Mouse (Mus musculus): ENCODE data around the gene Car10. TPM values are rescaled to one million over a fixed set of nuclear protein-coding genes. Genes with fewer than 3 reads are reported as not detected.
A peak's percentile ranks its signal among the peaks of the same experiment; 100 is the strongest.

Gene Car10
- polyA plus RNA-seq, 1 experiment from 2014 or later, result 0.05 TPM

- Histone ChIP-seq H3K9me3 (ENCODE audit: control insufficient read depth, low read length) (no peaks in the 10 kb centered on the region), H3K27ac (replicated peaks) (no peak overlapping the region), H3K4me2 (replicated peaks; ENCODE audit: low read depth) (no peak overlapping the region), H3K4me1 (replicated peaks; ENCODE audit: control insufficient read depth, insufficient read depth) (no peaks in the 10 kb centered on the region), H3K4me3 (ENCODE audit: low read depth, low read length) (no peak overlapping the region), H3K36me3 (ENCODE audit: control insufficient read depth, insufficient read depth, low read length) (no peaks in the 10 kb centered on the region), H3K9ac (ENCODE audit: low read length) (no peak overlapping the region), H3K27me3 (ENCODE audit: control insufficient read depth, insufficient read depth, low read length) (no peaks in the 10 kb centered on the region)
- no peak for TF ChIP-seq EP300 (optimal IDR thresholded peaks at IDR 0.05)
- no peak for TF ChIP-seq CTCF (IDR thresholded peaks at IDR 0.05; ENCODE audit: low read depth)
- DNase-seq (ENCODE audit: low spot score), result no peak
- WGBS, result 77% methylated on average over 3 of the region's 3 CpGs
- no peak for ATAC-seq (ENCODE audit: low FRiP score, low TSS enrichment)
Observed at GRCm38 (mm10) chr11:93525921-93526320, 428.1 kb downstream of the Car10 start.

GRCm38 (mm10) chr11:93531029-93531680 lies 433.3 kb downstream of the Car10 start:
- ATAC-seq (ENCODE audit: low FRiP score, low TSS enrichment) (no peak; the same call in 1 of the 2 replicates), DNase-seq (ENCODE audit: low spot score) (peak; percentile 33)
- WGBS, result 33% methylated on average over 7 of the region's 7 CpGs
- no peaks in the 10 kb centered on the region for H3K9me3 ChIP-seq (ENCODE audit: control insufficient read depth, low read length)
- no peak overlapping the region for H3K4me3 ChIP-seq (ENCODE audit: low read depth, low read length)
- no peak overlapping the region for H3K4me2 ChIP-seq (replicated peaks; ENCODE audit: low read depth)
- H3K27me3 ChIP-seq (ENCODE audit: control insufficient read depth, insufficient read depth, low read length), result no peaks in the 10 kb centered on the region
- H3K27ac ChIP-seq (replicated peaks), result no peak overlapping the region
- TF ChIP-seq EP300 (optimal IDR thresholded peaks at IDR 0.05) (no peak), CTCF (IDR thresholded peaks at IDR 0.05; ENCODE audit: low read depth) (no peak)
- no peaks in the 10 kb centered on the region for H3K4me1 ChIP-seq (replicated peaks; ENCODE audit: control insufficient read depth, insufficient read depth)
- no peak overlapping the region for H3K9ac ChIP-seq (ENCODE audit: low read length)
- H3K36me3 ChIP-seq (ENCODE audit: control insufficient read depth, insufficient read depth, low read length), result no peaks in the 10 kb centered on the region

GRCm38 (mm10) chr11:93536244-93536643 lies 438.4 kb downstream of the Car10 start:
- TF ChIP-seq EP300 (optimal IDR thresholded peaks at IDR 0.05), result no peak
- WGBS, result 71% methylated on average over 6 of the region's 6 CpGs
- H3K4me3 ChIP-seq (ENCODE audit: low read depth, low read length), result no peak overlapping the region

GRCm38 (mm10) chr11:93548904-93549303 lies 451.1 kb downstream of the Car10 start:
- no peak for TF ChIP-seq CTCF (IDR thresholded peaks at IDR 0.05; ENCODE audit: low read depth)
- TF ChIP-seq EP300 (optimal IDR thresholded peaks at IDR 0.05), result no peak
- Histone ChIP-seq H3K36me3 (ENCODE audit: control insufficient read depth, insufficient read depth, low read length) (no peaks in the 10 kb centered on the region), H3K27me3 (ENCODE audit: control insufficient read depth, insufficient read depth, low read length) (no peaks in the 10 kb centered on the region), H3K4me3 (ENCODE audit: low read depth, low read length) (no peak overlapping the region), H3K9ac (ENCODE audit: low read length) (no peak overlapping the region), H3K27ac (replicated peaks) (no peak overlapping the region), H3K4me1 (replicated peaks; ENCODE audit: control insufficient read depth, insufficient read depth) (no peaks in the 10 kb centered on the region), H3K9me3 (ENCODE audit: control insufficient read depth, low read length) (no peaks in the 10 kb centered on the region), H3K4me2 (replicated peaks; ENCODE audit: low read depth) (no peak overlapping the region)
- DNase-seq (ENCODE audit: low spot score) (no peak), ATAC-seq (ENCODE audit: low FRiP score, low TSS enrichment) (no peak)
- WGBS, result 48% methylated on average over 5 of the region's 5 CpGs

More at GRCm38 (mm10) chr11:93536244-93536643, 438.4 kb downstream of the Car10 start:
- Histone ChIP-seq H3K9me3 (ENCODE audit: control insufficient read depth, low read length) (no peaks in the 10 kb centered on the region), H3K27ac (replicated peaks) (no peak overlapping the region), H3K4me2 (replicated peaks; ENCODE audit: low read depth) (no peak overlapping the region), H3K4me1 (replicated peaks; ENCODE audit: control insufficient read depth, insufficient read depth) (no peaks in the 10 kb centered on the region), H3K36me3 (ENCODE audit: control insufficient read depth, insufficient read depth, low read length) (no peaks in the 10 kb centered on the region), H3K27me3 (ENCODE audit: control insufficient read depth, insufficient read depth, low read length) (no peaks in the 10 kb centered on the region), H3K9ac (ENCODE audit: low read length) (no peak overlapping the region)
- DNase-seq (ENCODE audit: low spot score) (no peak), ATAC-seq (ENCODE audit: low FRiP score, low TSS enrichment) (no peak)

- no peaks in the 10 kb centered on the region for H3K27me3 ChIP-seq (ENCODE audit: control insufficient read depth, insufficient read depth, low read length)
- ATAC-seq (ENCODE audit: low FRiP score, low TSS enrichment) (no peak), DNase-seq (ENCODE audit: low spot score) (peak; percentile 17)
- H3K4me2 ChIP-seq (replicated peaks; ENCODE audit: low read depth), result no peak overlapping the region
- H3K4me1 ChIP-seq (replicated peaks; ENCODE audit: control insufficient read depth, insufficient read depth), result no peaks in the 10 kb centered on the region
- 7% methylated on average over 3 of the region's 3 CpGs for WGBS
- H3K36me3 ChIP-seq (ENCODE audit: control insufficient read depth, insufficient read depth, low read length), result no peaks in the 10 kb centered on the region
- H3K27ac ChIP-seq (replicated peaks), result no peak overlapping the region
- no peak overlapping the region for H3K4me3 ChIP-seq (ENCODE audit: low read depth, low read length)
- TF ChIP-seq CTCF (IDR thresholded peaks at IDR 0.05; ENCODE audit: low read depth), result peak; percentile 66
- TF ChIP-seq EP300 (optimal IDR thresholded peaks at IDR 0.05), result no peak
- H3K9ac ChIP-seq (ENCODE audit: low read length), result no peak overlapping the region
- H3K9me3 ChIP-seq (ENCODE audit: control insufficient read depth, low read length), result no peaks in the 10 kb centered on the region
Observed at GRCm38 (mm10) chr11:93550908-93551307, 453.1 kb downstream of the Car10 start.

GRCm38 (mm10) chr11:93559118-93559517 lies 461.3 kb downstream of the Car10 start:
- TF ChIP-seq CTCF (IDR thresholded peaks at IDR 0.05; ENCODE audit: low read depth), result no peak
- no peak for TF ChIP-seq EP300 (optimal IDR thresholded peaks at IDR 0.05)
- 72% methylated on average over 3 of the region's 3 CpGs for WGBS
- H3K9me3 ChIP-seq (ENCODE audit: control insufficient read depth, low read length), result no peaks in the 10 kb centered on the region
- H3K4me3 ChIP-seq (ENCODE audit: low read depth, low read length), result no peak overlapping the region
- H3K9ac ChIP-seq (ENCODE audit: low read length), result no peak overlapping the region
- H3K4me1 ChIP-seq (replicated peaks; ENCODE audit: control insufficient read depth, insufficient read depth), result no peaks in the 10 kb centered on the region
- no peaks in the 10 kb centered on the region for H3K36me3 ChIP-seq (ENCODE audit: control insufficient read depth, insufficient read depth, low read length)
- H3K4me2 ChIP-seq (replicated peaks; ENCODE audit: low read depth), result no peak overlapping the region
- ATAC-seq (ENCODE audit: low FRiP score, low TSS enrichment) (no peak), DNase-seq (ENCODE audit: low spot score) (no peak)
- no peak overlapping the region for H3K27ac ChIP-seq (replicated peaks)
- H3K27me3 ChIP-seq (ENCODE audit: control insufficient read depth, insufficient read depth, low read length), result no peaks in the 10 kb centered on the region
